In the genomic region with DNA sequence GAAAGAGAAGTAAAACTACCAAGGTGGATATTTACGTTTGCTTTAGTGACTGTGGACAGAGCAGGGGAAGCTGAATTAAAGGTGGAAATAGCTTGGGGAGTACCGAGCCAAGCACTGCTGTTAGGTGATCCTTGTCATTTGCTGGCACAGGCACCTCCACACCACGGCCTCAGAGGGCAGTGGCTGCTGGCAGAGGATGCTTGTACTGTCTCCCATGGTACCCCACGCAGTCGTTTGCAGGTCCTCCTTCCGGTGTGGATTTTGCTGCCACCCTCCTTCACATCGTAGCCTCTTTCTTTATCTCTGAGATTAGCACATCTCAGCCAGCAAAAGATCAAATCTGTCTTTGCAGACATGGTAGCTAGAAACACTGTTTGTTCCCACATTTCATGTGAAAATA, we compare ENCODE assay signal across 14 mouse cellular contexts. TPM values are rescaled to one million over a fixed set of nuclear protein-coding genes. Genes with fewer than 3 reads are reported as not detected.
DNase-seq lines count a peak whose midpoint lies in the region; ATAC-seq and TF ChIP-seq lines count a peak whose summit lies in the region.
"Had no signal": no experiment of that assay in that cellular context is flagged by ENCODE, and none has a peak within 500 bp of the region (broad histone marks: within the 10 kb centered on the region; RNA-seq: fewer than 3 reads in every experiment).

No protein-coding gene starts in this region.

- 47% methylated on average over 7 of the region's 7 CpGs for WGBS in heart, embryonic 11.5 days (ENCODE audit: insufficient replicate concordance)
- 45% methylated on average over 7 of the region's 7 CpGs for WGBS in lung, postnatal 0 days
- 36% methylated on average over 7 of the region's 7 CpGs for WGBS in liver, embryonic 16.5 days (ENCODE audit: insufficient replicate concordance)
- 78% methylated on average over 7 of the region's 7 CpGs for WGBS in midbrain, embryonic 15.5 days

- H3K27me3 ChIP-seq in heart, embryonic 11.5 days (ENCODE audit: control insufficient read depth, insufficient read depth, low read length): no peaks in the 10 kb centered on the region
- H3K27me3 ChIP-seq in lung, postnatal 0 days (replicated peaks; ENCODE audit: insufficient read depth, low read length): no peaks in the 10 kb centered on the region
- no peaks in the 10 kb centered on the region for H3K27me3 ChIP-seq in liver, embryonic 16.5 days (ENCODE audit: control insufficient read depth, insufficient read depth, low read depth, low read length)
- H3K27me3 ChIP-seq in midbrain, embryonic 15.5 days (replicated peaks): no peaks in the 10 kb centered on the region
- H3K27me3 ChIP-seq: limb, embryonic 15.5 days had no signal

- H3K9ac ChIP-seq in heart, embryonic 11.5 days (ENCODE audit: low read depth, low read length): no peak overlapping the region
- no peak overlapping the region for H3K9ac ChIP-seq in lung, postnatal 0 days (replicated peaks; ENCODE audit: low read depth)
- H3K9ac ChIP-seq in liver, embryonic 16.5 days (ENCODE audit: low read depth, low read length): no peak overlapping the region
- no peak overlapping the region for H3K9ac ChIP-seq in midbrain, embryonic 15.5 days
- H3K9ac ChIP-seq: limb, embryonic 15.5 days had no signal

- no peaks in the 10 kb centered on the region for H3K9me3 ChIP-seq in heart, embryonic 11.5 days (replicated peaks; ENCODE audit: control insufficient read depth, low read length)
- H3K9me3 ChIP-seq in lung, postnatal 0 days (ENCODE audit: low read length): no peaks in the 10 kb centered on the region
- H3K9me3 ChIP-seq in liver, embryonic 16.5 days (replicated peaks; ENCODE audit: control insufficient read depth, low read length): no peaks in the 10 kb centered on the region
- H3K9me3 ChIP-seq in midbrain, embryonic 15.5 days: no peaks in the 10 kb centered on the region
- H3K9me3 ChIP-seq: limb, embryonic 15.5 days had no signal

- no peak for TF ChIP-seq CTCF in lung, postnatal 0 days (IDR thresholded peaks at IDR 0.05)

- H3K4me2 ChIP-seq in heart, embryonic 11.5 days: peak overlapping the region; percentile 68
- H3K4me2 ChIP-seq in lung, postnatal 0 days (replicated peaks; ENCODE audit: low read depth, low read length): peak overlapping the region; percentile 33
- peak overlapping the region; percentile 39 for H3K4me2 ChIP-seq in liver, embryonic 16.5 days (ENCODE audit: low read depth, low read length)
- H3K4me2 ChIP-seq in midbrain, embryonic 15.5 days: no peak overlapping the region
- H3K4me2 ChIP-seq: limb, embryonic 15.5 days; midbrain, embryonic 11.5 days had no signal

- H3K27ac ChIP-seq in heart, embryonic 11.5 days (ENCODE audit: low read depth, low read length): no peak overlapping the region
- H3K27ac ChIP-seq in lung, postnatal 0 days (ENCODE audit: low read length): no peak overlapping the region
- no peak overlapping the region for H3K27ac ChIP-seq in liver, embryonic 16.5 days (ENCODE audit: low read length)
- no peak overlapping the region for H3K27ac ChIP-seq in midbrain, embryonic 15.5 days
- H3K27ac ChIP-seq: limb, embryonic 15.5 days had no signal

- intact Hi-C loops in heart, postnatal 14 days (cut with DNase I): no loop called here

- no peak for DNase-seq in heart, postnatal 14 days
- no peak for DNase-seq in lung, postnatal 0 days (ENCODE audit: low spot score)
- DNase-seq in lung, postnatal 10 days: no peak
- DNase-seq in adrenal gland, postnatal 4 days (ENCODE audit: low spot score in 2 of 2): no peak
- DNase-seq: B cell, adult 2 months; cerebellum, postnatal 36 days; thymus, postnatal 14 days had no signal

- no peaks in the 10 kb centered on the region for H3K36me3 ChIP-seq in heart, embryonic 11.5 days (ENCODE audit: control insufficient read depth, insufficient read depth, low read length)
- H3K36me3 ChIP-seq in lung, postnatal 0 days (ENCODE audit: insufficient read depth, low read length): no peaks in the 10 kb centered on the region
- no peaks in the 10 kb centered on the region for H3K36me3 ChIP-seq in liver, embryonic 16.5 days (ENCODE audit: control insufficient read depth, insufficient read depth)
- H3K36me3 ChIP-seq in midbrain, embryonic 15.5 days (replicated peaks): no peaks in the 10 kb centered on the region
- H3K36me3 ChIP-seq: limb, embryonic 15.5 days had no signal

- TF ChIP-seq EP300 in lung, postnatal 0 days (IDR thresholded peaks at IDR 0.05): no peak

- no peaks in the 10 kb centered on the region for H3K4me1 ChIP-seq in heart, embryonic 11.5 days (ENCODE audit: control insufficient read depth, insufficient read depth, low read length)
- peaks cover 5% of the 10 kb centered on the region; the same call in 1 of the 2 replicates for H3K4me1 ChIP-seq in lung, postnatal 0 days (ENCODE audit: insufficient read depth, low read depth, low read length)
- no peaks in the 10 kb centered on the region; the same call in 1 of the 2 replicates for H3K4me1 ChIP-seq in liver, embryonic 16.5 days (ENCODE audit: control insufficient read depth, low read depth, low read length)
- H3K4me1 ChIP-seq in midbrain, embryonic 15.5 days: no peaks in the 10 kb centered on the region
- H3K4me1 ChIP-seq: limb, embryonic 15.5 days had no signal

- no peak for ATAC-seq in heart, embryonic 11.5 days (replicated peaks; ENCODE audit: insufficient number of reproducible peaks, low FRiP score, low TSS enrichment)
- no peak for ATAC-seq in lung, postnatal 0 days
- ATAC-seq in liver, embryonic 16.5 days (ENCODE audit: low read depth): no peak
- ATAC-seq in activated CD4-positive, CD25-positive, alpha-beta regulatory T cell, adult 4 months: no peak
- no peak for ATAC-seq in midbrain, embryonic 15.5 days (replicated peaks)
- ATAC-seq: hindbrain, embryonic 16.5 days had no signal

- peak overlapping the region; percentile 36; the same call in 1 of the 2 replicates for H3K4me3 ChIP-seq in heart, embryonic 11.5 days (ENCODE audit: low read depth, low read length)
- no peak overlapping the region for H3K4me3 ChIP-seq in lung, postnatal 0 days (ENCODE audit: low read depth, low read length)
- peak overlapping the region; percentile 31; the same call in 1 of the 2 replicates for H3K4me3 ChIP-seq in liver, embryonic 16.5 days (ENCODE audit: low read depth, low read length)
- no peak overlapping the region for H3K4me3 ChIP-seq in midbrain, embryonic 15.5 days
- H3K4me3 ChIP-seq: limb, embryonic 15.5 days had no signal

RNA-seq across cellular contexts. Expression of gene Gnb4, which starts 42.0 kb away (rescaled TPM):
- 58.4 and 59.4 TPM in 2 replicates for polyA plus RNA-seq in heart, embryonic 11.5 days (2014; fragmentation: Nextera tagmentation; extraction: Ambion mirVana)
- 10 to 100 TPM; 26.2 to 26.4 TPM for total RNA-seq in heart, postnatal 14 days (2021)
- polyA plus RNA-seq in lung, postnatal 0 days (2015; fragmentation: Nextera tagmentation; extraction: Ambion mirVana): 109 and 114 TPM in 2 replicates
- 6.0 and 8.4 TPM in 2 replicates for polyA plus RNA-seq in liver, embryonic 16.5 days (2015; fragmentation: Nextera tagmentation; extraction: Ambion mirVana)
- polyA plus RNA-seq in activated CD4-positive, CD25-positive, alpha-beta regulatory T cell, adult 4 months (2017; shearing (Covaris generic)): 10 to 100 TPM; 21.7 to 28.6 TPM
- 10 to 100 TPM; 53.5 to 60.0 TPM for total RNA-seq in adrenal gland, postnatal 4 days (2021)
- 86.4 and 90.4 TPM in 2 replicates for polyA plus RNA-seq in midbrain, embryonic 15.5 days (2015; fragmentation: Nextera tagmentation; extraction: Ambion mirVana)

RNA-seq across cellular contexts. Expression of gene Actl6a, which starts 47.7 kb away (rescaled TPM):
- 110 and 122 TPM in 2 replicates for polyA plus RNA-seq in heart, embryonic 11.5 days (2014; fragmentation: Nextera tagmentation; extraction: Ambion mirVana)
- total RNA-seq in heart, postnatal 14 days (2021): 10 to 100 TPM; 21.2 to 24.9 TPM
- polyA plus RNA-seq in lung, postnatal 0 days (2015; fragmentation: Nextera tagmentation; extraction: Ambion mirVana): 78.3 and 79.5 TPM in 2 replicates
- polyA plus RNA-seq in liver, embryonic 16.5 days (2015; fragmentation: Nextera tagmentation; extraction: Ambion mirVana): 68.0 and 71.3 TPM in 2 replicates
- 100 to 1,000 TPM in 1 of 2 experiments, 10 to 100 TPM in 1; 89.6 to 104 TPM for polyA plus RNA-seq in activated CD4-positive, CD25-positive, alpha-beta regulatory T cell, adult 4 months (2017; shearing (Covaris generic))
- 10 to 100 TPM; 60.0 to 64.9 TPM for total RNA-seq in adrenal gland, postnatal 4 days (2021)
- 67.7 and 75.9 TPM in 2 replicates for polyA plus RNA-seq in midbrain, embryonic 15.5 days (2015; fragmentation: Nextera tagmentation; extraction: Ambion mirVana)

Comparison
In these comparisons a context has a peak if more than half of its experiments do, and no peak if none do; other contexts are left out.
1. H3K4me3 ChIP-seq: peak in heart, embryonic 11.5 days (single experiment) and liver, embryonic 16.5 days (single experiment); none in lung, postnatal 0 days (single experiment) and midbrain, embryonic 15.5 days (single experiment).